Mouse (Mus musculus) layer of hippocampus, adult 2 months (tissue): ENCODE measurements around the gene Slco2a1. TPM values are rescaled to one million over a fixed set of nuclear protein-coding genes. Genes with fewer than 3 reads are reported as not detected.

ENCODE experiments used
- DNase-seq, 2 experiments: peaks; one replicate each; pipeline ENCODE4 v3.0.0; 2022; ENCODE audit warnings: low spot score in 2 of 2
- H3K27ac ChIP-seq: fragments of 200-600 bp; 2 replicates; pipeline ENCODE4 v1.8.1; 2022
- H3K4me3 ChIP-seq: fragments of 200-600 bp; 2 replicates; pipeline ENCODE4 v1.8.1; 2022; ENCODE audit warnings: mild to moderate bottlenecking
- CTCF ChIP-seq: fragments of 200-600 bp; conservative IDR thresholded peaks from 2 replicates; pipeline ENCODE4 v1.8.1; 2022; ENCODE audit warnings: antibody characterized with exemption, mild to moderate bottlenecking, moderate library complexity
- total RNA-seq, 2 experiments: library from RNA; stranded (reverse); gene quantifications; 2 replicates each; pipeline ENCODE4 v1.2.3; 2021

Gene Slco2a1
- total RNA-seq, 2 experiments from 2014 or later, result 2.0 to 3.2 TPM

DNA sequence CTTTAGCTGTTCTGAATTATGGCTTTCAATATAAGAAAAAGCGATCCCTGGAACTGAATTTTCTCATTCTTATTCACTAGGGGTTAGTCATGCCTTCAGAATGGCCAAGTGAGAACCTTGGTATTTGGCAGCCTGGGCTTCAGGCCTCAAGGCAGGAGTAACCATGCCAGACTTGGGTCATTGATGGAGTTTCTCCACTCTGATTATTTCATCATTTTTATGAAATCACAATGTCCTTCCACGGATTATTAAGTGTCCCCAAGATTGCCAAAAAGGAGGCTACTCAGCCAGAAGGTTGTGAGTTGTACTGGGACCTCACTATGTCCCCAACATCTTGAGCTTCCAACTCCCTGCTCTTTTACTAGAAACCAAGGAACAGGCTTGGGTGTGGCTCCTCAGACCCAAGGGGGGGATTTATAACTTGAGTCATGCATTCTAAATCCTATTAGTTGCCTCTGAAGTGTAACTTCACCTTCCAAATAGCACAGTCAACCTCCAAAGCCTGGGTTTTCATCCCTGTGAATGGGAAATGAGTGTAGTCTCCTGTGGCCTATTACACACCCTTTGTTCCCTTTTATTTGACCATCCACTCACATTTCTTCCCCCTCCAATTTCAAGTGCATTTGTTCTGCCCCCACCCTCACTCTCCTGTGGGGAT is 16.0 kb upstream of the Slco2a1 start:
- no peak overlapping the region for H3K27ac ChIP-seq
- no peak overlapping the region for H3K4me3 ChIP-seq
- no peak for TF ChIP-seq CTCF
- DNase-seq, result no peak

DNA sequence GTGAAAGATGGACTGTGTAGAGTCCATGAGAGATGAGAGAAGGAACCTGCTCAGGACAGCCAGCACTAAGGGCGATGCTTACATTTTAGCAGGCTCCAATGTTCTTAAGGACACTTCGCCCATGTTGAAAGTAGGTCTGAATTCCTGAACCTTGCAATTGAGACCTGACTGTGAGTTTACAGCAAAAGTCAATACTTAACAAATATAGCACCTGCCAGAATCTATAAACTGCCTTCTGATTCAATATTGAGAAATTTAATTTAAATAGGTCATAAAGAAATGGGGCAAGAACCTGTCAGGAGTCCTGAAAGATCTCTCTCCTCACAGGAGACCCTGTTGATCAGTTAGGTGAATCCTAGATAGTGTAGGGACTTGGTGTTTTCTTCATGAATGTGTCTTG is 12.6 kb upstream of the Slco2a1 start:
- no peak for TF ChIP-seq CTCF
- no peak overlapping the region for H3K4me3 ChIP-seq
- H3K27ac ChIP-seq, result no peak overlapping the region
- no peak for DNase-seq

DNA sequence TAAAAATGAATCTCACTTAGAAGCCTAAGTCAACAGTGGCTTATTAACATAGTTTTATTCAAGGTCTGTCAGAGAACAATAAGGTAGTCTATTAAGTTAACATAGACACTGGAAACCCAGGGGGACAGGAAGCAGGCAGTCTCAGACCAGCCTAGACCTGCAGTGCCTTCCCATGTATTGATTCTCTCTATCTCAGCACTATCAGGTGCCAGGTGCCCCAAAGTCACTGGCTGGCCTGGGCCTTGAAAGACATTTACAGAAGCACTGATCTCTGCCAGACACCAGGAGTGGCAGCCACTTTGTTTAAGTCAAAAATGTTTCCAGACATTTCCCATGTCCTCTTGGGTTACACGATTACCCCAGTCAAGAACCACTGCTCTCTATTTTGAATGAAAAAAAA is 11.4 kb upstream of the Slco2a1 start:
- TF ChIP-seq CTCF, result no peak
- Histone ChIP-seq H3K4me3 (no peak overlapping the region), H3K27ac (no peak overlapping the region)
- DNase-seq, result no peak

DNA sequence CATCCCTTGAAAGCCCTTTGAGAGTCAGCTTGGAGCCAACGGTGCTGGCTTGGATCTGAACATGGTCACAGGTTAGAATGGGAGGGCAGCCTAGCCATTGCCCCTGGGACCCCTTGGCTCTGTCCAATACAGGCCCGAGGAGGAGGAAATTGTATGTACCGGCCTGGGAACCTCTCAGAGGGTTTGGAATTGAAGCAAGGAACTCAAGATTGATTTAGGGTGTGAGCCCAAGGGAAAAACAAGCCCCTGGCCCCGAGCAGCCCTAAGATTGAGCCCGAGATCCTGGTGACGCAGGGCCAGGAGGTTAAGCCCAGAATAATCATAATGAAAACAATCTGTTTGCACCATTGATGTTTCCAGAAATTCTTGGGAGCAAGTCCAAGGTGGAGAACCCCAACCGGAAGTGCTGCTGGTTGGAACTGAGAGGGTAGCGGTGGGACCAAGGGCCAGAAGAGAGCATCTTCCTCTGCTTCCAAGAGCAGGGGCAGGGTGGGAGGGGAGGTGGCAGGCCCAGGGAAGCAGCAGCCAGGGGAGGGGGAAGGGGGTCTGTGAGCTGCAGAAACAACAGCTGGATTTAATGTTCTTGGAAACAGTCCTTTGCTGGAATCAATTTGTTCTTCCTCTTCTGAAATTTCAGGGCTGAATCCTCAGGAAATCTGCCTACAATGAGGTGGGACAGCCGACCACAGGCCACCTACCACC is 10.6 kb upstream of the Slco2a1 start:
- Histone ChIP-seq H3K4me3 (no peak overlapping the region), H3K27ac (no peak overlapping the region)
- DNase-seq, result no peak
- no peak for TF ChIP-seq CTCF

DNA sequence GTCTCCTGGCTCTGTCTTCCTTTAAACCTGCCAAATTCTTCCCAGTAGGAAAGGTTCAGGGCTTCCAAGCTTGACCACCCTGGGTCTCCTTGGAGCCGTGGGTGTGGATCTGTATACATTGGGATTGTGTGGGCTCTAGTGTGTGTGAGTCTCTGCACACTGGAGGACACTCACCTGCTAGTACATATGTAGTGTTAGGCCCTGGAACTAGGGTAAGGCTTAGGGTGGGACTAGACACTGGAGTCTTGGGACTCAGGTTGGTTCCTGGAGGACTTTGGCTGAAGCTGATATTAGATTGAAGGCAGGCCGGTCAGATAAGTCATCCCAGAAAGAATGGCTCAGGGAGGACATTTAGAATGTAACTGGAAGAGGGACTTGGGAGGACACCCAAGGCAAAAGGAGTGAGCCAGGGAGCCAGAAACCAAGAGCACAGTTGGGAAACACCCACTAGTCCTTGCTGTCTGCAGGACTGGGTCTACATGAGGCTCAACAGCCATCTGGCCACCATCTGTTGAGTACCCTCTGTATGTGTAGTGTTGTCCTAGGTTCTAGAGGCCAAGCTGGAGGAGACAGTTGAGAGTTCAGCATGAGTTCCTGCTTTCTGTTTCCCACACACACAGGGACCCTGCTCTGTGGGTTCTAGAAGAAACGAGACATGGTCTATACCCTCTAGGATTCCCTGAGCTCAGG is 9.4 kb upstream of the Slco2a1 start:
- TF ChIP-seq CTCF, result no peak
- DNase-seq, result no peak
- Histone ChIP-seq H3K27ac (no peak overlapping the region), H3K4me3 (no peak overlapping the region)

DNA sequence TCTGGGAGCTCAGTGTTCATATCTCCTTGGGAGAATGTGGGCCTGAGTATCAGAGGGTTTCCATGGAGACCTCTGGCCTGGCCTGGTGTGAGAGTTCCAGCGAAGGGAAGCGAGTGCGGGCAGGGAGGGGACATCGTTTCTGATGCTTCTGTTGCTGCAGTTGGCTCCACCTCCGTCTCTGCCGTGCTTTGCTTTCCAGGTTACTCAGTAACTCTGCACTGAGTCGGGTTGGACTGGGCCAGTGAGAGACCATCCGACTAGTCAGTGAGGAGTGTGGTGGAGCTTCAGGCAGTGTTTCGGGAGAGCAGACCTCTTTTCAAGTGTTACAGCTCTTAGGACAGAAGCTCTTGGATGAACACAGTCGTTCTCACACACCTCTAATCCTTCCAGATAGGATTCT is 8.6 kb upstream of the Slco2a1 start:
- TF ChIP-seq CTCF, result no peak
- no peak for DNase-seq
- H3K27ac ChIP-seq, result no peak overlapping the region
- H3K4me3 ChIP-seq, result no peak overlapping the region

DNA sequence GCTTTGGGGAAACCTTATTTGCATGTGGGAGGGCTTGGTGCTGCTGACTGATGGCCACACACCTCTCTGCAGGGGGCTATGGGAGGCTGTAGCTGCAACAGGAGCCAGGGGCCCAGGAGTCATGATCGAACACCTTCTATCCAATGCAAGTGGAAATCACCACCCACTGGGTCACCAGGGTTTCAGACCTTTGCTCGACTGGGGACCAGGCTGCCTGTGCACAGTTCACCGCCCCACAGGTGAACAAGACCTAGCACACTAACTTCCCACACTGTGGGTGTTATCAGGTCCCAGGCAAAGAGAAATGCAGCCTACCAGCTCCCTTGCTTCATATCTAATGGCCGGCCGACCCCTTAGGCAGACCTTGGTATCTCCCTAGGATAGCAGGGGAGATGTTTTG is 8.1 kb upstream of the Slco2a1 start:
- Histone ChIP-seq H3K27ac (no peak overlapping the region), H3K4me3 (no peak overlapping the region)
- no peak for DNase-seq
- no peak for TF ChIP-seq CTCF

DNA sequence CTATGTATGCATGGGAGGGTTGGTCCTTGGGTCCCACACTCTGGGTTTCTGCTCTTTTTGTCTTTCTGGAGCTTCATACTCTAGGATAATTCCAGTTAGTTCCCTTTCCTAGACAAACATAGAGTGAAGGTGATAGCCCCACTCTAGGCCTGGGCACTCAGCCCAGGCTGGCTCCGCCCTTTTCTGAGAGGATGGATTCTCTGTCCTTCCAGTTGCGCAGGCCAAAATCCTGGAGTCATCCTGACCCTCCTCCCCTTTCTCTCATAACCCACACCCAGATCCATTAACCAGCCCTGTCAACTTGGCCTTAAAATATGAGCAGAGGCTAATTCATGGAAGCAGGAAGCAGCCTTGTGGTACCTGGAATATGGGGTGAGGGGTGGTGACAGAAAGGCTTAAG is 6.7 kb upstream of the Slco2a1 start:
- no peak for TF ChIP-seq CTCF
- Histone ChIP-seq H3K27ac (no peak overlapping the region), H3K4me3 (no peak overlapping the region)
- DNase-seq, result no peak

DNA sequence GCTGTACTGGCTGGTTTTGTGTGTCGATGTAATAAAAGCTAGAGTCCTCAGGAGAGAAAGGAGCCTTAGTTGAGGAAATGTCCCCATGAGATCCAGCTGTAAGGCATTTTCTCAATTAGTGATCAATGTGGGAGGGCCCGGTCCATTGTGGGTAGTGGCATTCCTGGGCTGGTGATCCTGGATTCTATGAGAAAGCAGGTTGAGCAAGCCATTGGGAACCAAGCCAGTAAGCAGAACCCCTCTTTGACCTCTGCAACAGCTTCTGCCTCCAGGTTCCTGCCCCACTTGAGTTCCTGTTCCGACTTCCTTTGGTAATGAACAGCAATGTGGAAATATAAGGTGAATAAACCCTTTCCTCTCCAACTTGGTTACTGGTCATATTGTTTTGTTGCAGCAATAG is 6.1 kb upstream of the Slco2a1 start:
- Histone ChIP-seq H3K4me3 (no peak overlapping the region), H3K27ac (no peak overlapping the region)
- no peak for DNase-seq
- no peak for TF ChIP-seq CTCF

DNA sequence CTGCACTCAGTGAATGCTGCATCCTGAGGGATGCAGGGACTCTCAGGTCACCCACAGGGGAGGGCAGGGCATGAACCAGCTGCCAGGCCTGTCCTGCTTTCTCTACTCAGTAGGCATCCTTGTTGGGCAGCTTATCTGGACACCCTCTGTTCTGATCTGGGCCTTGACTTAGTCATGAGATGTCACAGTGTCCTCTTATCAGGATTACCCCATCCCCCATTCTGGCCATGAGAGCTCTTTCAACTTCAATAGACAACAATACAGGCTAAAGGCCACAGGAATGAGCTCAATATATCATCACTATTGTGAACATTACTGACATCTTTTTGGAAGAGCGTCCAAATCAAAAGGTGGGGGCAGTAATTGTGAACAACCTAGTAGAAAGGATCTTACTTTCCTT is 3.4 kb upstream of the Slco2a1 start:
- TF ChIP-seq CTCF, result no peak

DNA sequence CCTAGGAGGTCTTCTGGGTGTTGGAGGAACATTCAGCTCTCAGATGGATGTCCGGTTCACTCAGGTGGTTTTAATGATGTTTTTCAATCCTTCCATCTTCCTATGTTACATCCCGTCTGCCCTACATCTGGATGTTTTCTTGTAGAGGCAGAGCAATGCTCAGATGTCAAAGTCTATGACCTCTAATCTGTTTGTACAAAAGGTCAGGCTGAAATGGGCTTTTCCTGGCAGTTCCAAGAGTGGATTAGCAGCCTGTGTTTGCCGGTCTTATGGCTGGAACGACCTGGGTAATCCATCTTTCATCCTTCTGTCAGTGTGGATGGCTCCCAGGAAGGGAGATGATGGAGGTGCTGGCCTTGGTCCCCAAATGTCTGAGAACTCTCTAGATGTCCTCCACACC is 2.6 kb upstream of the Slco2a1 start:
- H3K4me3 ChIP-seq, result no peak overlapping the region
- DNase-seq, result no peak
- H3K27ac ChIP-seq, result no peak overlapping the region
- no peak for TF ChIP-seq CTCF

More for the DNA sequence above, 3.4 kb upstream of the Slco2a1 start:
- no peak for DNase-seq
- Histone ChIP-seq H3K4me3 (no peak overlapping the region), H3K27ac (no peak overlapping the region)

DNA sequence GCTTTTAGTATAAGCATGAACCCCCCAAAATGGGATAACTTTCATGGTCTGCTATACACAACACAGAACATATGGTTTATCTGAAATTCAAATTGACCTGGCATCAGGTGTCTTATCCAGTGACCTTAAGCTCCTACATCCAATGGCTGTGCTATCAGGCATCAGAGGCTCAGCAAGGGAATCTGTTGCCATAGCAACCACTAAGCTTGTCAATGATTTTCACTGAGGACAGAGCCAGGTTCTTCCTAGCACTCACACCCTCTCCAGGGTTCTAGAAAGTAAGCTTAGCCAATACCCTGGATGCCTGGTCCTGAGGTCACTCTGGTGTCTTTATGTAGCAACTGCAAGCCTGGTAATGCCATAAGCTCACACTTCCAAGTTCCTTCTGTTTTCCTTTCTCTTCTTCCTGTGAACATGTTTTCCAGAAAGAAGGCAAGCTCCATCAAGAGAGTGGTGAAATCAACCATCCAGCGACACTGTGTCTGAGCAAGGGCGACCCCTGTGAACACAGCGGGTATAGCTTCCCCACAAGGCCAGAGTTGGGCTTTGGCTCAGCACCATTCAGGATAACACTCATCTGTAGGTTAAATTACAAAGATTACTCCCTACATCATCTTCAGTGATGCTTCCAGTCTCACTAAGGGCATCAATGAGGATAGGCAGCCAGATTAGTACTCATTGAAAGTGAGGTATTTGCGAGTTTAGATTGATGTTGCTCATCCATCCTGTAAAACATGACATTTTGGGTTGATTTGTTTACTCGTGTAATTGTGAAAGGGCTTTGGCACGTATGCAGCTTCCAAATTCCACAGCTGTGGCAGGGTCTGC is 2.0 kb downstream of the Slco2a1 start:
- Histone ChIP-seq H3K27ac (no peak overlapping the region), H3K4me3 (no peak overlapping the region)
- peak in 1 of 2 experiments; percentile 8 for DNase-seq
- TF ChIP-seq CTCF, result peak; percentile 56

DNA sequence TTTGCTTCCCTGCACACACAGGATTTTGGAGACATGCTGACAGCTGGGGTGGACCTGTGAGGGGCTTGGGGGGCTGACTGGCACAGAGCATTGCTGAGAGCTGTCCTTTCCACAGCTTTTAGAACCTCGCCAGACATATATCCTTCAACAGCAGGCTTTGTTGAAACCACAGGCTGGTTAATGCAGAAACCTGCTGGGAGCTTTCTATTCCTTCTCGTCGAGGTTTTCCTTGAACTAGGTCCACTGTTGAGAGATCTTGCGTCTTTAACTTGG is 2.6 kb downstream of the Slco2a1 start:
- no peak for DNase-seq
- TF ChIP-seq CTCF, result no peak
- no peak overlapping the region for H3K4me3 ChIP-seq
- no peak overlapping the region for H3K27ac ChIP-seq
